Mouse (Mus musculus) cerebellum, adult (tissue): ENCODE measurements around the gene Prss35.
A peak's percentile ranks its signal among the peaks of the same experiment; 100 is the strongest.

Experiments used
- ATAC-seq: cut with Nextera tagmentation; 2 replicates; pipeline ENCODE4 v1.9.2; 2017; ENCODE audit warnings: mild to moderate bottlenecking, moderate library complexity, mixed read lengths; ENCODE audit not compliant: insufficient number of reproducible peaks, low FRiP score, low TSS enrichment

Gene Prss35

DNA sequence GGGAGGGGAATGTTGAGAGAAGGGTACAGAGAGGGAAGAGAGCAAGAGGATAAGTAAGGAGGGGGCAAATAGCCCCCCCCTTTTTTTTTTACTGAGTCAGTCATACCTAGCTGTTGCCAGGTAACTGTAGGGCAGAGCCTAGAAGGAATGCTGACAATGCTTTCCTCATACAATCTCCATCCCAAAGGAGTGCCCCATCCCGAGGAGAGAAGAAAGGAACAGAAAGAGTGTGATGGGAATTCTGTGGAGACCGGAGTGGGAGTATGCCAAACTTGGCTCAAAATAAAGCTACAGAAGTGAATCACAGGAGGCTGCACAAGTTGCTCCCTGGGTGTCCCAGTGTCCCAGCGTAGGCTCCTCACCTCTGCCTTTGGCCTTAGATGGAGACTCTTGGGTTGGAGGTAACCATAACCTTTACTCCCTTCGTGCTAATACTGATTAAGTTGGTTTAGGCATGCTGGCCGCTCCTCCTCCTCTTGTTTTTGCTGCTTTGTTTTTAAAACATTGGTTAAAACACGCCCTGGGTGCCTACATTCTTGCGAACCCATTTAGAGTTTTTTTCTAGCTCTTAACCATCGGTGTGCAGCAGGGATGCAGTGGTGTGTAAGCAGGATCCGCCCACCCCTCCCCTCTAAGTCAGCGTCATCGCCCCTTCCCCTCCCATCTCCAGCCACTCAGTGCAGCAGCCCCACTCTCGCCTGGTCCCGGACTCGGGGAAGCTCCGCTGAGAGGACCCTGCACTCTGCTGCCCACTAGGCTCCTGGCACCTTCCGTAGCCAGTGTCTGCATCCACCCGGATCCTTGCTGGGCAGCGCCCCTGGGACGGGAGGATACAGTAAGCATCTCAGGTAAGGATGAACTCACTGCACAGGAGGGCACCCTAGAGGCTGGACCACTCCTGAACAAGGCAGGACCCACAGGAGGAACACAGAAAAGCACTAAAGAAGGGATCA, at the start of gene Prss35:
Gene Prss35 (plus strand): TSS at position 691 of the 953 bp plus-strand sequence.
- ATAC-seq, result no peak

DNA sequence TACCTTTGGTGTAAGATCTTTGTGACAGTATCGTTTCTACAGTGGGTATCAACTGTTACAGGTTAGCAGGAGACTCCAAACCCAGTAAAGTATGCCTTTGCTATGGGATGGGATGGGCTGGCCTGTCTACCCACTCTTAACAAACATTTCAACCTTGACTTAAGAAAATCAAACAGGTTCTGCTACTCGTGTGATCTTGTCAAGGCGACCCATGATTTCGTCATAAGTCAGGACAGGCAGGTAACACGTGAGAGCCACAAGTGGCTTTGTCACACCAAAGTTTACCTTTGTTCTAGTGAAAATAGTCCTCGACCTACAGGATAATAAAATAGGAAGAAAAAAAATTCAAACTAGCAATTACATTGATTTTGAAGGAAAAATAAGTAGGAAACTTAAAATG, 49.5 kb upstream of the Prss35 start:
- no peak for ATAC-seq

DNA sequence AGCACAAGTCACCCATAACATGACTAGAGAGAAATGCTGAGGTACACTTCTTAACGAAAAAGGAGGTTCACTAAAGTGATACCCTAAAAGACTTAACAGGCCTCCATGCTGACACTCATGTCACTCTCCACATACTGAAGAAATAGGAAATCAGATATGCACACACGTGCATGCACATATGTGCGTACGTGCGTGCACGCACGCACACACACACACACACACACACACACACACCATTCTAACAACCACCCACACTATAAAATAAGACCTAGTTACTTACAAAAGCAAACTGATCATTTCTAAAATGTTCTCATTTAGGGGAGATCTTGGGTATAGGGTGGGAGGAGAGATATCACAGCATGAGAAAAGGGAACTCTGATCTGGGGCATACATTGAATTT, 48.8 kb upstream of the Prss35 start:
- no peak for ATAC-seq

- peak; percentile 58; the same call in 1 of the 2 replicates for ATAC-seq
Measured at GRCm38 (mm10) chr9:86695199-86695817, 48.1 kb upstream of the Prss35 start.

DNA sequence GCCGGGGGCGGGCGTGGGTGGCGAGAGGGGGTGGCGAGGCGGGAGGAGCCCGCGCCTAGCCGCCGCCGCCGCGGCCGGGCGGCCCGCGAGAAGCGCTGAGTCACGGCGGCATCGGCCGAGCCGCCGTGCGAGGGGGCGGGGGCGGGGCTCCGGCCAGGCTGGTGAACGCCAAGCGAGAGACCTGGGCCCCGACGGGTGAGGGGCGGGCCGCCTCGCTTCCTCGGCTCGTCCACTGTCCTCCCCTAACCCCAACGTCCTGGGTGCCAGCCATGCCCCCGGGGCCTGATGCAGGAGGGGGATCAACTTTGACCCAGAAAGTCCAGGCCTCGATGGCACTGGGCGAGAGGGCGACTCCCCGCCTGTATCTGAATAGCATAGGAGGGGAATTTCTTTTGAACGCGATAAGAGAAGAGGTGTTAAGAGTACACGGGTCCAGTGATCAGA, 47.6 kb upstream of the Prss35 start, which contains the start of gene Me1:
Gene Me1 (minus strand): TSS at position 136 of the 444 bp plus-strand sequence.
- peak; percentile 72; the same call in 1 of the 2 replicates for ATAC-seq

- no peak for ATAC-seq
Measured at GRCm38 (mm10) chr9:86701264-86701663, 42.2 kb upstream of the Prss35 start.

DNA sequence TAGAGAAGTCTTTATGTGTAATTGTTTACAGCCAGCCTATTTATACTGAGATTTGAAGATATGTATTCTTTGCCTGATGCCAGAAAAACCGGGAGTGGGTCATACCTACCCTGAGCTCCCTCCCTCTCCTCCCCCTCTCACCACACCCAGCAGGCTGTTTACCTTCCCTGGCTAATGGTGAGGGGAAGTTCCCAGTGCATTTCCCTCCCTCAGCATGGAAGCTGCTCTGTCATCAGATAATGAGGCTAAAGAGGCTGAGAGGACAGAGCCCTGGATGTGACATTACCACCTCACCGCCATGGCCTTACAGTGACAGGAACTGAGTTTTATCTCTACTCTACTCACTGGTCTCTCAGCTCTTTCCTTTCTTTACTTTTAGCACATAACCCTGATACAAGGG, 41.6 kb upstream of the Prss35 start:
- ATAC-seq, result no peak

DNA sequence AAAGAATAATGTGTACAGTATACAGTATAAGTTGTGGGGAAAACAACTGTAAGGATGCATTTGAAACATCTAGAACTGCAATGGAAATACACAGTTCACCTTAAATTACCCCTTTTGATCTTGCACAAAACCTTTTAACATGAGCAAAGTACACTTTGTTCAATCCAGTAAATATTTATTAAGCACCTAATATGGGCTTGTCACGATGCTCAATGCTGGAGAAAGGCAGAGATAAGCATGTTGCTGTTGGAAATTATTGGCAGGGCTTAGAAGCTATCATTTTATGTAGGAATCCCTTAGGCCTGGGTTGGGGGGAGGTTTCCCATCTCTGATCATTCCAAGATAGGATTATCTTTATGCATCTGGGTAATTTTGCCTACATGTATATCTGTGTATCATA, 36.0 kb upstream of the Prss35 start:
- ATAC-seq, result no peak

- no peak for ATAC-seq
Measured at GRCm38 (mm10) chr9:86708921-86709320, 34.5 kb upstream of the Prss35 start.

DNA sequence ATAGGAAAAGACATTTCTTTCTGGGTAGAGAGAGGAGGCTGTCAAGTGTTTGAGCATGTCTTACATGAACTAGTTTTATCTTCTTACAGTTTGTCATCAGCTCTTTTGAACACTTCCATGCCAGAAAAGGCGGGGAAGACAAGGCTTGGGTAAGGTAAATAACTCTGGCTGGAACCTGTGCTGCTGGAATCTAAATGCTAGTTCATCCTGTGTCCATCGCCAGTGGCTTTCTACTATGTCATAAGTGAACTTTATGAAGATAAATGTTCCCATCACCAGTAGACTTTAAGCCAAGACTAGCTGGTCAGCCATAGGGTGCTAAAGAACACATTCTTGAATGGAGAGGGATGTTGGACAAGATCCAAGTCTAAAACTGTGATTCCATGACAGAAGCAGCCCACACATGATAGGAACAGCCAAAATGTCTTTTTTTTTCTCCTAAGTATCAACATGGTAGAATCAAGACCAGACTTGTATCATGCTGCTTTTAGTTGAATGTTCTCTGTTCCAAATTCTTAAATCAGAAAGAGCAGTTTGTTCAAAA, 33.3 kb upstream of the Prss35 start:
- no peak for ATAC-seq

DNA sequence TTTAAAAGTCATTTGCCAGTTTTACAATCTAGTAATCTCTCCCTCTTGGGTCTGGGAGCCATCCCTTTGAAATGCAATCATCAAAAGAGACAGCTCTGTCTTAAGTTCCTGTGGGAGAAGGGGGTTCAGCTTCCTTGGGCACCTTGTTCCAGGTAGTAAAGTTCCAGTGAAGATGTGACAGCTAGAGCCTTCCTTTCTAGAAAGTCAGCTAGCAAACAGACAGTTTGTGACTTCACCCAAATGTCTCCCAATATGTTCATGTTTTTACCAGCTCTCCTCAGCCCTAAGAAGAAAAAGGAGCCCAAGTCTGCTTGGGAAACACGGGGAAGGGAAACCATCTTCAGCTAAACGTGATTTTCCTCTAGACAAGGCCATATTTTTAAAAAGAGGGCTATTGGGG, 30.8 kb upstream of the Prss35 start:
- no peak for ATAC-seq

DNA sequence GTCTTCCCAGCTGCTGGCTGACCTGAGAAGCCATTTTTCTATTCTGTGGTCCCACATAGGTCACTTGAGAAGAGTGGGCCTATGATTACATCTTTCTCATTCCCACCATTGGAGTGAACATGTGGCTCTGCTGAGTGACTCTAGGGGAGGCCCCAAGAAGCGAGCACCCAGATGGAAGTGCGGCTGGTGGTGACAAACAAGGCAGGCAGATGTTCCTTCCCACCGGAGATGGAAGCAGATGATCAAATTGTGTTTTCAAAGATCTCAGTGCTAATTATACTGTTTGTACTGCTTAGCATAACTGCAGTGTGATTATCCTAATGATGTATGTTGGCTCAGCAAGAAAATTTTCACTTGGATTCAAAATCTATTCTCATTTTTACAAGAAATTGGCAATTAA, 29.4 kb upstream of the Prss35 start:
- no peak for ATAC-seq

- ATAC-seq, result no peak
Measured at GRCm38 (mm10) chr9:86716540-86716939, 26.9 kb upstream of the Prss35 start.

GRCm38 (mm10) chr9:86717119-86717518, 26.3 kb upstream of the Prss35 start:
- no peak for ATAC-seq

DNA sequence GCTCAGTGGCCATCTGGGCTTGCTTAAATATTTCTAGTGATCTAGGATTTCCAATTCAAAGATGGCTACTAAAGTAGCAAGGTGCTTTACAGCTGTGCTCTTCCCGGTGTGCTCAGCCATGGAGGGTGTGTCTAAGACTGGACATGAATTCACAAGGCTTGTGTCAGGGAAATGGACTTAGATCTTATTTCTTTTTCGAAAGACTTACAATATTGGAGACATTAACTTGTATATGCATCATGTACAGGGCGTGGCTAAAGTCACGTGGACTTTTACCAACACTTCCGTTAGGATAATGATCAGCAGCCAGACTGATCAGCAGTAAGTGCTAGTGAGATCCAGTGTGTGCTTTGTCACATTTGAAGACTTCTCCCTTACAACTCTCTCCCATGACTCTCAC, 23.2 kb upstream of the Prss35 start:
- no peak for ATAC-seq

DNA sequence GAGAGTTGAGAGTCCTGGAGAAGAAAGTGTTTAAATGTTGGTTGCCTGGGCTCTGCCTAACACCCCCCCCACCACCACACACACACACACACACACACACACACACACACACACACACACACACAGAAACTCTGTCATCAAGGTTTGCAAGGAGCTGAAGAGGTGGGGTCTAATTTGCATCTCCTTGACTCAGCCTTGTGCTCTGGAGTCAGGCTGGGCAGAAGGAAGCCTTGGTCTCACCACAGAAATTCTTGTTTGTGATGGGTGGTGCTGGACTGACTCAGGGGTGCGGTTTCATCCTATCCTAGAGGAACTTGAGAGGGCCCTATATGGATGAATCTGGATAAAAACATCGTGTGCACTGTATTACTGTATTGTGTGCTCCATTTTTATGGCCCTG, 22.7 kb upstream of the Prss35 start:
- no peak for ATAC-seq

GRCm38 (mm10) chr9:86725066-86725465, 18.4 kb upstream of the Prss35 start:
- no peak for ATAC-seq

- ATAC-seq, result no peak
Measured at GRCm38 (mm10) chr9:86725604-86726380, 17.7 kb upstream of the Prss35 start.

DNA sequence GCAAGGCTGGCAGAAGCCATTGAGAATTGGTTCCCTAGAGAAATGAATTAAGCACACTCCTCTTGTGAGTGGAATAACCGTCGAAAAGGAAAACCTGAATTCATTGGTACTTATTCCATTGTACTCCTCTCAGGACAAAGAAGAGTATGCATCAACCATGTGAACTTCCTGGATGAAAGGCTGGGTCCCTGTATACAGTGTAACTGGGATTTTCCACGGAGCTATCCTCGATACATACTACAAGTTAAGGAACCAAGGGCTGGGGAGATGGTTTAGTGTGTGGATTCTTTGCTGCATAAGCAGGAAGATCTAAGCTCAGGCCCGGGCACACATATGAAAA, 17.1 kb upstream of the Prss35 start:
- no peak for ATAC-seq

DNA sequence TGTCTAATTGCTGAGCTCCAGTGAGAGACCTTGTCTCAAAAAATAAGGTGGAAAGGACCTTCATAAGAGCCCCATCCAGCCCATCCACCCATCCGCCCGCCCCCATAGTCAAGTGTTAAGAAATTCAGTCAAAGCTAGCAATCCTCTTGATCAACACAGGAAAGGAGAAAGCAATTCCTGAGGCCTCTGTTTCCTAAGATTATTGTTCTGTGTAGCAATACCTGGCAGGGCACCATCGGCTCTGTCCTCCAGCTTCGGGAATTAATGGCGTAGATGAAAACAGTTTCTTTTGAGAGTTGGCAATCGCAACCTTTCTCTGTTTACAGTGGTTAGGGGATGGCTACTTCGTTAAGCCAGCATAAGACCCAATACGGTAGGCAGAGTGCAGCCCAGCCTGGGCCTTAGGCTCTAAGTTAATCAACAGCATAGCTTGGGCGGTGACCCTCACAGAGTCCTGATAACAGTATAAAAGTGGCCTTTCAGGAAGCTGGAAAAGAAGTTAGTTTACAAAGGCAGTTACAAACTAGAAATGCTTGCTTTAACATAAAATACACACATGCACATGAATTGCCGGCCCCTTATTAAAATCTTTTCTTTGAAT, 15.1 kb upstream of the Prss35 start:
- ATAC-seq, result no peak
